Mouse (Mus musculus) G1E-ER4 (cell line): ENCODE measurements around the gene Col4a3. TPM values are rescaled to one million over a fixed set of nuclear protein-coding genes. Genes with fewer than 3 reads are reported as not detected.

ENCODE experiments used
- GATA1 ChIP-seq: IDR thresholded peaks from one replicate; pipeline ENCODE4 v1.8.0; 2012; ENCODE audit warnings: low read length, inconsistent platforms
- polyA plus RNA-seq: library from polyadenylated mRNA; stranded (reverse); fragments of >175 nt; gene quantifications from 2 replicates; pipeline ENCODE4 v1.2.3, GENCODE M21; 2012

The Col4a3 gene
- polyA plus RNA-seq, 1 experiment = 4.3 TPM

DNA sequence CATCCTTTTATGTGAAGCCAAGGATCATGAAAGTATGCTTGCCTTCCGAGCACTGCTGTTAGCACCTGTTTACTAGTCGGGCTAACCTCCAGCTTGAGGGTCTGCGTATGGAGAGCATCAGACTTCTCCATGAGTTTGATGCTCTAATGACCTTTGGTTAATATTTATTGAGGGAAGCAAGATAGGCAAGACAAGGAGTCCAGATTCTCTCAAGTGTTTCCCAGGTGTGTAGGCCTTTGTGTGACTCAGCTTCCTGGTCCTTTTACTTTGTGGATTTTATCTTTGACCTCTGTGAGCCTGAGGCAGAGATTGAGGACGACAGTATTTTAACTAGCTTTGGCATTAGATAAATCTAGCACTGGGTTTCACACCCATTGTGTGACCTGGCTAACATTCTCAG, 179.9 kb downstream of the Col4a3 start:
- no peak for TF ChIP-seq GATA1

DNA sequence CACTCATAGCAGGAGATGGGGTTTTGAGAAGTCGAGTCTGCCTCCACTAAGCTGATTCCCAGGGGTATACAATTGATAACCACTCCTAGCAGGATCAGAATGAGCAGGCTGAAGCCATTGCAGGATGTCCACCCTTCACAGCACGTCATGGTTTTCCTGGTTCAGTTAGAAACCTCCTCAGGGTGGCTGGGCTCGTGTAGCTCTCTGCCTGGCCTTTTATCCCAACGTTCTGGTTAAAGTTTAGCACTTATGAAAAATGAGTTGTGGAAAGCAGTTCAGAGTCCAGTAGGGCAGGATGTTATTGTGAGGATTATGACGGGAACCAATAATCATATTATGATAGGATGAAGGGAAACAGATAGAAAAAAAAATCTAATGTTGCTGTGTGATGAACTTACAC, 181.5 kb downstream of the Col4a3 start, which contains the start of gene Tm4sf20:
Gene Tm4sf20, minus strand, starts transcription at position 193 of the 400 bp plus-strand sequence.
- no peak for TF ChIP-seq GATA1

GRCm38 (mm10) chr1:82771022-82771586, 184.4 kb downstream of the Col4a3 start, which contains the start of gene Gm47791:
Gm47791 (minus strand) TSS chr1:82771243.
- no peak for TF ChIP-seq GATA1

Other genes with a start within 250 kb of the Col4a3 start
- 0.01 TPM in 1 of 2 replicates, not detected in the other for gene Col4a4, start 72 bp upstream of the Col4a3 start, polyA plus RNA-seq
- gene Mff, start 138.0 kb downstream of the Col4a3 start, polyA plus RNA-seq = 326 and 432 TPM in 2 replicates
- not detected in 2 replicates for gene Tm4sf20, start 181.5 kb downstream of the Col4a3 start, polyA plus RNA-seq
- gene Gm47791, start 184.3 kb downstream of the Col4a3 start, polyA plus RNA-seq = not detected in 2 replicates